Mouse (Mus musculus) retina, adult 2 months (tissue): ENCODE measurements around the gene Tmem232.
"Not testable (repeated sequence)": the region's sequence is repeated elsewhere in the genome, so short reads cannot be mapped to it uniquely, and the experiment has no call there.

Experiments
- DNase-seq: peaks from one replicate; pipeline ENCODE4 v3.0.0-alpha.2; 2012; ENCODE audit warnings: low read depth, low spot score

The Tmem232 gene

GRCm38 (mm10) chr17:65527529-65527928, 13.1 kb downstream of the Tmem232 start:
- no peak for DNase-seq

- no peak for DNase-seq
Observed at GRCm38 (mm10) chr17:65513517-65513916, 27.1 kb downstream of the Tmem232 start.

DNA sequence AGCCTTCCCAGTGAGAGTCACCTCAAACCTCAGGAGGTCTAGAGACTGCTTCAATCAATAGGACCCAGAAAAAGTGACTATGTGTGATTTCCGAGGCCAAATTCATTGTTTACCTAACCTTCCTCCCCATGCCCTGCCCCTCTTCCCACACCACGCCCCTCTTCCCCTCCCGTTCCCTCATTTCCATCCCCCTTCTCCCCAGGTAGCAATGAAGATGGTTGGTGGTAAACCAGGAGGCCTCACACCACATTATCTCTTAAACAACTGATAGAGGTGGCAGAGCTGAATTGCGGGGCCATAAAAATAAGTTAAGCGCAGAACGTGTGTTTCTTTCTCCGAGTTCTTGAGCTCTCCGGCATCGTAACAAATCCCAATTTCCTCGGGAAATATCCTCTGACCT, 55.9 kb downstream of the Tmem232 start:
- DNase-seq: no peak

DNA sequence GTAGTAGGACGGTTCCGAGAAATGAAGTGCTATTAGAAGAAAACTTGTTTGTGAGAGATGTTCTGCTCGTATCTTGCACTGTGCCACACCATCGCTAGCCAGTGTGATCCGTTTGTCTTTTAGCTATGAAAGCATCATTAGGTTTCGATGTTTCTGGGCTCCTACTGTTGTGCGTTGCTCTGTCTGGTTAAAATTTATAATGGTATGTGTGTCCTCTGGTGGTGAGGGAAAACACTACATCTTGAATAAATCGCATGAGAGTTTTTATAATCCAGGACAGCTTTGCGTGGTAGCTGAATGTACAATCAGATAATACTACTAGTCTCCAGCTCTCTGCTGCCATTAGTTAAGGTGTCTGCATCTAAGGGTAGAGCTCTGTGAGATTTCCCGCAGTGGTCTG, 63.8 kb downstream of the Tmem232 start:
- no peak for DNase-seq

GRCm38 (mm10) chr17:65450818-65451217, 89.8 kb downstream of the Tmem232 start:
- no peak for DNase-seq

DNA sequence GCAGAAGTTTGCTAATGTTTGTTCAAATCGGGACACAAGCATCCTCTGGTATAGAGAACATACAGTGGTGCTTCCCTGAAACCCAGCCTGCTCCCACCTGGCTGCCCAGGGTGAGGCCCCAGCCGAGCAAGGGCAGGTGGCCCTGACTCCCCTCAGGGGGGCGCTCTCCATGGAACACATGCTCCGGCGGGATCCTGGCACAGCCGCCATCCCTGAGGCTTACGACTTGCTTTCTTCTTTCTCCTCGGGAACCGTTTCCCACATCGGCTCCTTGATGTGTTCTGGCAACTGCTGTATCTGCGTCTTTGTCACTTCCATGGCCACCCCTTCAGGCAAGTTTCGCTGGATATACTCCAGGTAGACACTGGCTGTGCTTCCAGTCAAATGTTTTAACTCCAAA, 102.7 kb downstream of the Tmem232 start:
- not testable (repeated sequence) for DNase-seq

DNA sequence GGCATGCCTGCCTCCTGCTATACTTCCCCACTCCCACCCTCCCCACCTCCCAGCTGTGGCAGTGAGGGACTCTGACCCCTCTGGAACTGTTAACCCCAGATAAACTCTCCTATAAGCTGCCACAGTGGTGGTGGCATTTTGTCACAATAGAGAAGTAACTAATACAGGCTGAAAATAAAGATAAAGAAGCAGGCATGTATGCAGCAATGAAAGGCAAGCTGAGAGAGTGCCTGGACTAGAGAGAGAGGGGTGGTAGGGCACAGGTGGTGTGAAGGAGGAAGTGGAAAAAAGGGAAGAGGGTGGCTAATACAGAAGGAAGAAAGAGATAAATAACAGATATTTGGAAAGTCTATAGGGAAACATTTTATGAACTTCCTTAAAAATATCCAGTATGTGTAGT, 121.5 kb downstream of the Tmem232 start:
- DNase-seq: no peak

DNA sequence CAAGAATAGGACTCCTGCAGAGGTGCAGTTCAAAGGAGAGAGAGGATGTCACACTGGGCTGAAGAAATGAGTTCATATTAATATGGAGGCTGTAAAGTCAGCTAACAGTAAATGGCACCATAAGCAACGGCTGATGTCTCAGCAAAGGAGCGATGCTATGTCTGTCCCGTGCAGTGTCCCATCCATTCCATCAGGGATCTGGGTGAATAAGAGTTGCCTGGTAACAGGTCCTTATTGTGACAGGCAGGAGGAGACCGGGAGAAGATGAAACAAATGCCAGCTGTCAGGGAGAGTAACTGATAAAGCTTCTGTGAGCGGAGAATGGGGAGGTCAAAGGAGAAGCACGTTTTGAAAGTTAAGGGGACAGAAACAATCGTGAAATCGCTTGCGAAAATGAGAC, 135.3 kb downstream of the Tmem232 start:
- DNase-seq: no peak

- DNase-seq: no peak
Observed at GRCm38 (mm10) chr17:65400914-65401313, 139.7 kb downstream of the Tmem232 start.

- DNase-seq: no peak
Observed at GRCm38 (mm10) chr17:65384411-65384962, 156.1 kb downstream of the Tmem232 start.

DNA sequence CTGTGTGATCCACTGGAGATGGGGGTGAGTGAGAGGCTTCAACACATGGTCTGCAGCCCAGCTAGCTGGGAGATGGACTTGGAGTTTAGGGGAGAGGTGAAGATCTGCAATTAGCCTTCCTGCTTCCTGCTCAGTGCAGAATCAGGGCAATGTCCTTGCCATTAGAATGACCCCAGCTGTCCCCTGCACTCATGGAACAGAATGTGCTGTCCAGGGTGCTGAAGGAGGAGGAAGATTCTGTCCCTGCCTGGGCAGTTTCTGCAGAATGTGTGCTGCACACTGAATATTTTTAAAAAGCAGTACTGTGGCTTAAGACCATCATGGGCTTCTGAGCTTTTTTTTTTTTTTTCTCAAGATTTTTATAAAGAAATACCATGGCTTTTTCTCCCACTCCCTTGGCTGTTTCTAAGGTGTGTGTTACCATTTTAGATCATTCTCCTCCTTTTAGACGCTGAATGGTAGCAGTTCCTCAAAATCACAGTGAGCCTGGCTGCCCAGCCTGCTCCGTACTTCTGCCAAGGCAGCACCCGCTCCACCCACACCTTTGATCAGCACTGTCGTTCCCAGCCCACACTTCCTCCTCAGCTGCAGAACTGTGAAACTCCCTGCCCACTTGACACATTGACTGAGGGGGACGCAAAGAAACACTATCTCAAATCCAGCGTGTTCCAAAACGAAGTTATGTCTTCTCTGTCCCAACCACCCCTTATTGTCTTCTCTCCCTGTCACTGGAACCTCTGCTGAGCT, 170.4 kb downstream of the Tmem232 start:
- DNase-seq: no peak

GRCm38 (mm10) chr17:65365535-65366254, 174.9 kb downstream of the Tmem232 start:
- no peak for DNase-seq

- no peak for DNase-seq
Observed at GRCm38 (mm10) chr17:65351836-65352235, 188.7 kb downstream of the Tmem232 start.

GRCm38 (mm10) chr17:65340016-65340415, 200.6 kb downstream of the Tmem232 start:
- DNase-seq: no peak

DNA sequence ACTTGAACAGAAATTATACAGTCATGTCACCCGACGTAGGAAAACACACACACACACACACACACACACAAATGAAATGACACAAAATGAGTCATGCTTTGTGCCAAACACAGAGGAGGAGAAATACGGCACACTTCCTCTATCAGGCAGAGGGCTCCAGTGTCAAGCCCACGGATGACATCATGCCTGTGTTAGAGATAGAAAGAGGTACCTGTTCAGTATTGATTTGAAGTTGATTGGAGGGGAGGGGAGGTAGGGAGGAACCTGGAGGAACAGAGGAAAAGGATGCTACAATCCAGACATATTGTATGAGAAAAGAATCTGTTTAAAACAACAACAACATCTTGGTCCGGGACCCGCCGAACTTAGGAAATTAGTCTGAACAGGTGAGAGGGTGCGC, 209.8 kb downstream of the Tmem232 start:
- no peak for DNase-seq

GRCm38 (mm10) chr17:65325249-65325648, 215.3 kb downstream of the Tmem232 start:
- DNase-seq: peak; percentile 3

DNA sequence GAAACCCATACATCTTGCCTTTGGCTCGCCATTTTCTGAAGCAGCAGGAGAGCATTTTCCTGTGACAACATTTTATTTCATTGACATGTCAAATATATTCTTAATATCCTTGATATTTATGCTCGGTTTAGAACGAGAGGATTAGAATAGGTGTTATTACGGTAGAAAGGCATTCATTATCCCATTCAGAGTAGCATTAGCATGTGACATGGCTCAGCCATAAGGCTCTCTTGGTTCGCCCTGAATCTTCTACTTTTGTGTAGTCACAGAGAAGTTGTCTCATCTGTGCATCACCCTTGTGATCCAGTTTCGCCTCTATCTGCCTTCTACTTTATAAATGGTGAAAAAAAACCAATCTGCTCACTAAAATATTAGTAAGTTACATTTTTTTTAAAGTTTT, 220.0 kb downstream of the Tmem232 start:
- DNase-seq: no peak

GRCm38 (mm10) chr17:65299946-65300345, 240.6 kb downstream of the Tmem232 start:
- DNase-seq: no peak

- no peak for DNase-seq
Observed at GRCm38 (mm10) chr17:65297831-65298230, 242.8 kb downstream of the Tmem232 start.

GRCm38 (mm10) chr17:65252160-65252559, 288.4 kb downstream of the Tmem232 start:
- peak; percentile 9 for DNase-seq

- DNase-seq: no peak
Observed at GRCm38 (mm10) chr17:65250261-65250660, 290.3 kb downstream of the Tmem232 start.

- DNase-seq: no peak
Observed at GRCm38 (mm10) chr17:65243716-65244115, 296.9 kb downstream of the Tmem232 start.
